Mouse (Mus musculus): ENCODE measurements at regions not wholly inside any gene's neighbourhood (a gene's known extent, or its start where the extent isn't known, plus 50 kb on each side); places are given as distances from the start of the nearest gene placed in this dataset.
A peak's percentile ranks its signal among the peaks of the same experiment; 100 is the strongest.

DNA sequence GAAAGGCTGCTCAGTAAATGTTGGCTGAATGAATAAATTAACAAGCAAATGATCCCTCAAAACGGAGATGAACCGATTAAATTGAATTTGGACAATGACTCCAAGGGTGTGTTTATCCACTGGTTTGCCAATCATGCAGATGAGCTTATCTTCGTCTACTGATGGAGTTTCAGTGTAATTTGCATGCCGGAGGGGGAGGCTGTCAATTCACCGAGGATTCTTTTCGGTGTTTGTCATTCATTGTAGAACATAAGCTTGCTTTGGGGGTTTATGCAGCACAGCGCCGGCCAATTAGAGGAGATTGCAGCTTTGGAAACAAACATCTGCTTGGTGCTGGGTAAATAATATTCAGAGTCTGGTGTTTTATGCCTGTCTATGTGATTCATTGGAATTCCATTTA lies 132.7 kb downstream of the Otoa start:
- DNase-seq (ENCODE audit: low spot score) = no peak

GRCm38 (mm10) chr7:121215032-121215431 lies 133.6 kb downstream of the Otoa start:
- DNase-seq (ENCODE audit: low spot score) = no peak

DNA sequence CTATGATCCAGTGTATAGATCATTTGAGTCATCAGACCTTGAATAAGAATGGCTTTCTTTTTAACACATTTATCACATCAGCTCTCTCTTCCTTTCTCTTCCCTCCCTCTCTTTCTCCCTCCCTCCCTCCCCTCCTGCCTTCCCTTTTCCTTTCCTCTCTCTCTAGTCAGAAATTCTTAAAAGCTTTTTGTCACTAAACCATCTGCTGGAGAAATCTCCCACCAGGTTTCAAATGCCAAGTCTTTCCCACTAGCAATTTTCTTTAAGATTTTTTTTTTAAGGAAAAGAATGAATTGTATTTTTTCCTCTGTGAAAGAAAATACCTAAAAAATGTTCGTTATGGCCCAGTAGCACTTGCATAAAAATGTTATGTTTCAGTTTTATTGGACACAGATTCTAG lies 134.3 kb downstream of the Otoa start:
- DNase-seq (ENCODE audit: low spot score) = no peak

GRCm38 (mm10) chr7:121218031-121218430 lies 136.6 kb downstream of the Otoa start:
- DNase-seq (ENCODE audit: low spot score) = no peak

GRCm38 (mm10) chr7:121221158-121221557 lies 139.7 kb downstream of the Otoa start:
- DNase-seq (ENCODE audit: low spot score) = no peak

- DNase-seq (ENCODE audit: low spot score) = no peak
Observed at GRCm38 (mm10) chr7:121231881-121232280, 150.4 kb downstream of the Otoa start.

- no peak for DNase-seq (ENCODE audit: low spot score)
Observed at GRCm38 (mm10) chr7:121234831-121235230, 153.4 kb downstream of the Otoa start.

- DNase-seq (ENCODE audit: low spot score) = no peak
Observed at GRCm38 (mm10) chr7:121239731-121240130, 151.9 kb upstream of the Hs3st2 start.

GRCm38 (mm10) chr7:121247845-121248244 lies 143.8 kb upstream of the Hs3st2 start:
- no peak for DNase-seq (ENCODE audit: low spot score)

DNA sequence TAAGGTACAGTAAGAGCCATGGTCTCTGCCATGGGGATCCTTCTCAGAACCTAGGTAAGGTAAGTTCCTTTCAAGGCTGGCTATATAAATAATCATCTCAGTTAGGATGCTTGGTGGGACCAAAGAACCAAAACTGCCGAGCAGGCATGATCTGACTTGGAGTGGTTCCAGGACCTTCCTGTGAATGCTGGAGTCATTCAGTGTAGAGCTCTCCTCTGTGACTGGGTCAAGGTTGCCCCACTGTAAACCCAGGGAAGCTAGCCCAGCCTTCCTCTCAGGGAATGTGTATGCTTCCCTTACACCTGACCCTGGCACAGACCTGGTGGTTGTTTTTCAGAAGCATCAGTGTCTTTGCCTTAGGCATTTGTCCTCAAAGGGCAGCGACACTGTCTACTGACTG lies 134.2 kb upstream of the Hs3st2 start:
- no peak for DNase-seq (ENCODE audit: low spot score)

DNA sequence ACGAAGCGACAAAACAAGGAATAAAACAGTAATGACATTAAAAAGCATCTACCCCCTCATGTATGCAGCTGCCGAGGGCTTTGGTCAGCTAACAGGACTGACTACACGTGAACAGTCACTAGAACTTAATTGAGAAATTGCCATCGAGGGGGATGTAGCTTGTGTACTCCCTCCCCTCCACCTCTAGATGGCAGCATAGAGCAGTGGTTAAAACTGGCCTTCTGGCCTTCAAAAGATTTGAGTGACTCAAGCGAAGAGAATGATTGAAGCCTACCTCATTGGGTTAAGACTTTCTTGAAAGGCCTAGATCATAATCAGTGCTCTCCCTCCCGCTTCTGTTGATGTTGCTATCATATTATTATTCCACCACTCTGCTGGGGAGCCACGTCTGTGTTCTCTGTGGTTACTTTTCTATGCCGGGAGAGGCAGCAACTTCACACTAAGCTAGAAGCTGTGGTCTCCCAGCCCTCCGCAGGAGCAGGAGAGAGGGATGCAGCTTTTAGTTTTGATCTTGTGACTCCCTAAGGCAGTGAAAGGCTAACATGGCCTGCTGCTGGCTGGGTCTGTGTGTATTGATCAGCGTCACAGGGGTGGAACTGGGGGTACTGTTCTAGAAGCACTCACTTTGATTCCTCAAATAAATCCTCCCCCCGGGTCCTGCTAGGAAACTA lies 132.7 kb upstream of the Hs3st2 start:
- peak; percentile 46 for DNase-seq (ENCODE audit: low spot score)

DNA sequence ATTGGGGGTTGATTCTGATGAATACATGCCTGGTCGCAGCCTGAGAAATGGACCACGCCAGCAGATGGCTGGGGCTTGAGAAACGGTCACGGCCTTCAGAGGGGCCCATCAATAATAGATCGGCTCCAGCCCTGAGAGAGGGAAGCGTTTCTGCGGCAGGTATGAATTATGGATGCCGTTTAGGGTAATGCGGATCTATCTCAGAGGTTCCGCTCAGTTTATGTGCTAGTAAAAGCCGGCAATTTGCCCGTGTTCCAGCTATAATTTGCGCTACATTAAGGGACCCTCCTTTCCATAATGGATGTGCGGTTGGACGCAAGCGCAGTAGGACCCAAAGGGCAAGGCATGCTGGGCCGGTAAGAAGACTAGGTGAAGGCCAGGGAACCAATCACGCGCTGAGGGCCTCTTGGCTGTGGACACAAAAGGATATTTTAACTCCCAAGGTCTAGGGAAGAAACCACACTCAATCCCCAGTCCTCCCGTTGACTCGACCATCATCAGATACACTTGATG lies 132.1 kb upstream of the Hs3st2 start:
- no peak for DNase-seq (ENCODE audit: low spot score)

- no peak for DNase-seq (ENCODE audit: low spot score)
Observed at GRCm38 (mm10) chr7:121269358-121269757, 122.3 kb upstream of the Hs3st2 start.

DNA sequence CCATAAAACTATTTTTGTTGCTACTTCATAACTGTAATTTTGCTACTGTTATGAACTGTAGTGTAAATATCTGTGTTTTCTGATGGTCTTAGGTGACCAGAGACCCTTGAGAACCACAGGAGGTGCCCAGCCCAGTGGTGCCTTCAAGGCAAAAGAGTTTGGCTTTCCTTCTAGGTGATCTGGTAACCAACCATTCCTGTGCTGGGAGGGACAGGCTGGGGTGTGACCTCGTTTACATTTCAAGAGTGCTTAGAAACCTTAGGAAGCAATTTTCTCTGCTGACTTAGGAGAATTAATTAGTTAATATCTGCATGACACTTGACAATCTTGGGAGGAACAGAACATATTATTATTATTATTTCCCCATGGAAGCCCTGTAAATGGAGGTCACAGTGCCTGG lies 111.1 kb upstream of the Hs3st2 start:
- DNase-seq (ENCODE audit: low spot score) = no peak

- no peak for DNase-seq (ENCODE audit: low spot score)
Observed at GRCm38 (mm10) chr7:121282154-121282553, 109.5 kb upstream of the Hs3st2 start.

DNA sequence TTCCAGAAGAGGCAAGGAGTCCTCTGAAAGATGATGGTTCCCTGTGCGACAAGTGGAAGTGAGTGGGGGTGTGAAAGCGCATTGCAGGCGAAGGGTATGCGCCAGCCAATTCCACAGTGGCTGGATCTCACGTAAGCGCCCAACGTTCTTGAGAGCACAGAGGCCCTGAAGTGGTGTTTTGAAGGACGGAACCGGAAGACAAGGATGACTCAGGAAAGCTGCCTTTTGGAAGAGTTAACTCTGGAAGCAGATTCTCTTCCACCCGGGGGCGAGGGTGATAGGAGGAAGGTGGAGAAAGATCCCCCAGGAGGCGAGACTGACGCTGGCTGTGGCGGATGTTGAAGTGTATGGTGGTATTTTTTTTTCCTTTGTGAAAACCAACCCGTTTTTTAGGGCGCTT lies 101.9 kb upstream of the Hs3st2 start:
- no peak for DNase-seq (ENCODE audit: low spot score)

DNA sequence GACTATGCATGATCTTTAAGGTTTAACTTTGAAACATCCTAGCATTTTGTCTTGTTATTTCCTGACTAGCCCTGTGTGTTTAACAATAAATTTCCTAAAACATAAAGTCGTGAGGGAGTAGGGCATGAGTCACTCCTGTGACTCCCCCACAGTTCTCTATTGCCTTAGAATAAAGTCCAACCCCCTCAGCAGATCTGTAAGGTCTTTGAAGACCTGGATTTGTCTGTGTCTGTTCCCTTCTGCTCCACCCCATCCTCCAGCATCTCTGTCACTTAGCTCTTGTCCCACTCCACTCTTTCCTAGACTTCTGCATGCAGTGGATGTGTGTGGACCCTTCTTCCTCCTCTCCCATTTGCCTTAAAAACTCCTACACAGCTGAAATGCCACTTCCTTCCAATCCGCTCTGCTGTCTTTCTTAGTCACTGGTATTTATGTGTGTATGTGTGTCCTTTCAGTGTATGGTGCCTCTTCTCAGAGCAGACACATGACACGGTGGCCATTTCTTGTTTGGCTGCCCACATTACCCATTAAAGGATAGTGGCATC lies 95.4 kb upstream of the Hs3st2 start:
- DNase-seq (ENCODE audit: low spot score) = no peak

- DNase-seq (ENCODE audit: low spot score) = no peak
Observed at GRCm38 (mm10) chr7:121312961-121313587, 78.6 kb upstream of the Hs3st2 start.

DNA sequence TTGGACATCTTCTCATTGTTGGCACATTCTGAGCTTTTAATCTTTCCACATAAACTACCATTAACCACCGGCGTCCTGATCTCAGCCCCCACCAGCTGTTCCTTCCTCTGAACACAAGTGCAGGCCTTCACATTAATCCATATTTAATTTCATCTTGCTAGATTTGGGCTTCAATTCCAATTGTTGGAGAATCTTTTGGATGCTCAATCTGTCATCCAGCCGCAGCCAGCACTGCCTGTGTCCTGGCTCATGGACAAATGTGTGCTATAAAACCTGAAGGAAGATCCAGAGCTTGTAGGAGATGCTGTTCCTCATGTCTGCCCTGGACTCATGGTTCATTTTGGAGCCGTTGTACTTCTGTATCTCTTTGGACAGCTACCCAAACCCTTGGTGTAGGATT lies 77.1 kb upstream of the Hs3st2 start:
- no peak for DNase-seq (ENCODE audit: low spot score)

DNA sequence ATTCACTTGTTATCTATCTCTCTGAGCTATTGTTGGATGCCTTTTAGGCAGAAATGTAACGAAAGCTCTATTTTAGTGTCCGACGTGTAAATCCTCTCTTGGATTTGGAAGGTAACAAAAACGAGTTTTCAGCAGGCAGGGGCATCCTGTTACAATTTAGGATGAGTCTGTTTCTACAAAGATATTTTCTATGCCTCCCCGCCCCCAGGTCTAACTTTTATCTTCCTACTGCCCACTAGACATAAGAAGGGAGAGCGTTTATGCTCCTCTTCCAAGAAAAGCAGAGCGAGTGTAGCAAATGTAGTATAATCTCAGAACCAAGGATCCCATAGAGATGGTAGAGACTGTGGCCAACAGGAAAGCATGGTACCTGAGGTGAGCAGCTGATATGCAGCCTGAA lies 62.4 kb upstream of the Hs3st2 start:
- no peak for DNase-seq (ENCODE audit: low spot score)

DNA sequence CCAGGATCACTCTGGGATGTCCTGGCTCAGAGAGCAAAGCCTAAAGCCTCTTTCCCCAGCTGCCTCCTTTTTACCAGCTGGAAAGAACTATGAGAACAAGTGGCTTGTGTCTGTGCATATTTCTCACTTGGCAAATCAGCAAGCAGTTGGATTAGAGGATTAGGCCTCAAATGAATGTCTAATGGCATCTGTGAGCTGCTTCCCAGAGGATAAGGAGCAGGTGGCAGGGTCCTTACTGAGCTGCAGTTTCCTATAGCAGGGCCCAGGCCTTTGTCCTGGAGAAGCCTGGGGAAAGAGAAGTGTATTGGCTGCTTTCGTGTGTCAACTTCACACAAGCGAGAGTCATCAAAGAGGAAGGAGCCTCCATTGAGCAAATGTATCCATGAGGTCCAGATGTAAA lies 59.1 kb upstream of the Hs3st2 start:
- no peak for DNase-seq (ENCODE audit: low spot score)

DNA sequence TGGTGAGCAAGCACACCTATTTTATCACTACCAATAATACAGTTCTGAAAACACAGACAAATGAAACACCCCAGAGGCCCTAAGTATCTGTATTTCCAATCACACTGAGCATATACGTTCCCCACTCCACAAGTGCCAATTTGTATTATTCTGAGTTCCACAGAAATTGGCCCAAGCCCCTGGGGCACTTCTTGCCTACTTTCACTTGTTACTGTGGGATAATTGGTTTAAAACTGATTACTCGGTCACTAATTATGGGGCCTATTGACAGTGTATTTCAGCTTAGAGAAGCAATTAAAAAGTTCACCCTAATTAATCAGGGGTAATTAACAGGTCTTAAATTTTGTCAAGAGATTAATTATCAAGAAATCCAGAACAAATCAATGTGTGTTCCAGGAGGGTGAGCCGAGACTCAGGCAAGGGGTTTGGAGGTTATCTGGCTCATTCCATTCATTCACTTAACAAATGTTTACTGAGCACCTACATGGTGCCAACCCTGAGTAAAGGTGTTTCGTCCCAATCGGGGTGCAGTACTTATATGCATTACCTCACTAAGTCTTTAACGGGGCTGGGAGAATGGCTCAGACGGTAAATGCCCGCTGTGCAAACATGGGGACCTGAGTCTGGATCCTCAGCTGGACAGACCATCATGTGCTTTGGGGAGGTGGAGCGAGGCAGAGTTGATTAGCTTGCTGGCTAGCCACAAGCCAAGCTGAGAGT lies 56.1 kb upstream of the Hs3st2 start:
- DNase-seq (ENCODE audit: low spot score) = no peak
